Mouse (Mus musculus) intestine, embryonic 14.5 days (tissue): ENCODE results near the gene Kcnb1. TPM values are rescaled to one million over a fixed set of nuclear protein-coding genes. Genes with fewer than 3 reads are reported as not detected.

Experiments
- ATAC-seq: fragments of 200-750 bp; cut with Nextera tagmentation; replicated peaks from 2 replicates; pipeline ENCODE4 v1.8.0; 2017; ENCODE audit warnings: low read depth, moderate number of reproducible peaks, moderate TSS enrichment, moderate library complexity; ENCODE audit not compliant: low FRiP score, low TSS enrichment
- DNase-seq: peaks from one replicate; pipeline ENCODE4 v3.0.0-alpha.2; 2018; ENCODE audit warnings: low spot score
- H3K27ac ChIP-seq: fragments of 300-500 bp; sonication (generic); 2 replicates; pipeline ENCODE4 v1.5.1; 2014; ENCODE audit warnings: low read depth, mild to moderate bottlenecking, control low read depth
- H3K27me3 ChIP-seq: fragments of 300-500 bp; sonication (generic); replicated peaks from 2 replicates; pipeline ENCODE4 v1.6.1; 2014; ENCODE audit warnings: low read length, control low read depth; ENCODE audit not compliant: control insufficient read depth, insufficient read depth
- H3K36me3 ChIP-seq: fragments of 300-500 bp; sonication (generic); 2 replicates; pipeline ENCODE4 v1.6.1; 2014; ENCODE audit warnings: low read length, control low read depth; ENCODE audit not compliant: control insufficient read depth, insufficient read depth
- H3K4me1 ChIP-seq: fragments of 300-500 bp; sonication (generic); replicated peaks from 2 replicates; pipeline ENCODE4 v1.6.1; 2014; ENCODE audit warnings: low read length, control low read depth, mixed read lengths; ENCODE audit not compliant: control insufficient read depth, insufficient read depth
- H3K4me2 ChIP-seq: fragments of 300-500 bp; sonication (generic); 2 replicates; pipeline ENCODE4 v1.6.1; 2014; ENCODE audit warnings: low read length
- H3K4me3 ChIP-seq: fragments of 300-500 bp; sonication (generic); 2 replicates; pipeline ENCODE4 v1.5.1; 2014; ENCODE audit warnings: low read depth, low read length, control low read depth, mixed read lengths
- H3K9ac ChIP-seq: fragments of 300-500 bp; sonication (generic); 2 replicates; pipeline ENCODE4 v1.6.1; 2014; ENCODE audit warnings: mild to moderate bottlenecking, low read length
- H3K9me3 ChIP-seq: fragments of 300-500 bp; sonication (generic); 2 replicates; pipeline ENCODE4 v1.6.1; 2016; ENCODE audit warnings: low read length, control low read depth; ENCODE audit not compliant: control insufficient read depth
- WGBS: fragments of 180-500 bp; shearing (Covaris S2); extraction: QIAGEN DNeasy Blood & Tissue Kit; methylation state at CpG from one replicate; pipeline ENCODE4 v1.1.7; 2014; 5-methylcytosine and 5-hydroxymethylcytosine counted together
- polyA plus RNA-seq: library from polyadenylated mRNA; unstranded; fragments of >200 nt; fragmentation: Nextera tagmentation; extraction: Ambion mirVana; gene quantifications from 2 replicates; pipeline ENCODE4 v1.2.1, GENCODE M21; 2014

Kcnb1 gene
- polyA plus RNA-seq, 1 experiment from 2014 or later: 1.9 TPM

- no peak overlapping the region for H3K27ac ChIP-seq
- H3K4me2 ChIP-seq: peak overlapping the region; percentile 18
- peak overlapping the region; percentile 2; the same call in 1 of the 2 replicates for H3K4me3 ChIP-seq
- ATAC-seq (no peak), DNase-seq (no peak)
- no peak overlapping the region for H3K9ac ChIP-seq
- no peaks in the 10 kb centered on the region for H3K27me3 ChIP-seq
- H3K4me1 ChIP-seq: peaks cover 13% of the 10 kb centered on the region
- H3K9me3 ChIP-seq: no peaks in the 10 kb centered on the region
- H3K36me3 ChIP-seq: no peaks in the 10 kb centered on the region
- 15% methylated on average over 15 of the region's 15 CpGs for WGBS
Measured at GRCm38 (mm10) chr2:167230554-167230953, 40.6 kb upstream of the Kcnb1 start.

GRCm38 (mm10) chr2:167224937-167225336 is 35.0 kb upstream of the Kcnb1 start:
- Histone ChIP-seq H3K4me2 (no peak overlapping the region), H3K9ac (no peak overlapping the region), H3K4me3 (no peak overlapping the region), H3K36me3 (0 out of 2 replicates have a peak, but pooled peaks cover 3% of the 10 kb centered on the region), H3K27ac (no peak overlapping the region), H3K4me1 (no peaks in the 10 kb centered on the region), H3K27me3 (no peaks in the 10 kb centered on the region), H3K9me3 (no peaks in the 10 kb centered on the region)
- ATAC-seq (no peak), DNase-seq (no peak)
- 76% methylated on average over 7 of the region's 7 CpGs for WGBS

GRCm38 (mm10) chr2:167224194-167224593 is 34.2 kb upstream of the Kcnb1 start:
- no peak for ATAC-seq
- H3K9ac ChIP-seq: no peak overlapping the region
- no peak overlapping the region for H3K4me3 ChIP-seq
- no peaks in the 10 kb centered on the region for H3K27me3 ChIP-seq
- no peak for DNase-seq
- no peak overlapping the region for H3K4me2 ChIP-seq
- H3K36me3 ChIP-seq: 0 out of 2 replicates have a peak, but pooled peaks cover 3% of the 10 kb centered on the region
- H3K27ac ChIP-seq: no peak overlapping the region
- 93% methylated on average over 6 of the region's 6 CpGs for WGBS
- H3K9me3 ChIP-seq: no peaks in the 10 kb centered on the region
- no peaks in the 10 kb centered on the region for H3K4me1 ChIP-seq

- H3K27ac ChIP-seq: no peak overlapping the region
- no peak overlapping the region for H3K4me3 ChIP-seq
- 0 out of 2 replicates have a peak, but pooled peaks cover 7% of the 10 kb centered on the region for H3K36me3 ChIP-seq
- H3K9ac ChIP-seq: no peak overlapping the region
- H3K4me1 ChIP-seq: no peaks in the 10 kb centered on the region
- no peak for ATAC-seq
- no peaks in the 10 kb centered on the region for H3K27me3 ChIP-seq
- DNase-seq: peak; percentile 87
- no peaks in the 10 kb centered on the region for H3K9me3 ChIP-seq
- WGBS: 26% methylated on average over 7 of the region's 7 CpGs
- no peak overlapping the region for H3K4me2 ChIP-seq
Measured at GRCm38 (mm10) chr2:167222152-167222551, 32.2 kb upstream of the Kcnb1 start.

- no peak for ATAC-seq
- Histone ChIP-seq H3K9ac (no peak overlapping the region), H3K27ac (no peak overlapping the region), H3K4me3 (no peak overlapping the region), H3K4me1 (no peaks in the 10 kb centered on the region), H3K9me3 (no peaks in the 10 kb centered on the region), H3K27me3 (no peaks in the 10 kb centered on the region), H3K4me2 (no peak overlapping the region), H3K36me3 (0 out of 2 replicates have a peak, but pooled peaks cover 7% of the 10 kb centered on the region)
- DNase-seq: no peak
- 82% methylated on average over 13 of the region's 13 CpGs for WGBS
Measured at GRCm38 (mm10) chr2:167221159-167221845, 31.3 kb upstream of the Kcnb1 start.

- H3K36me3 ChIP-seq: 0 out of 2 replicates have a peak, but pooled peaks cover 7% of the 10 kb centered on the region
- H3K27ac ChIP-seq: no peak overlapping the region
- H3K4me3 ChIP-seq: no peak overlapping the region
- no peak for ATAC-seq
- no peaks in the 10 kb centered on the region for H3K4me1 ChIP-seq
- no peak overlapping the region for H3K9ac ChIP-seq
- H3K4me2 ChIP-seq: no peak overlapping the region
- no peak for DNase-seq
- H3K9me3 ChIP-seq: no peaks in the 10 kb centered on the region
- 81% methylated on average over 5 of the region's 5 CpGs for WGBS
- H3K27me3 ChIP-seq: no peaks in the 10 kb centered on the region
Measured at GRCm38 (mm10) chr2:167220736-167221135, 30.8 kb upstream of the Kcnb1 start.

- Histone ChIP-seq H3K27me3 (no peaks in the 10 kb centered on the region), H3K4me1 (no peaks in the 10 kb centered on the region), H3K36me3 (0 out of 2 replicates have a peak, but pooled peaks cover 10% of the 10 kb centered on the region), H3K9ac (no peak overlapping the region), H3K4me2 (no peak overlapping the region), H3K4me3 (no peak overlapping the region), H3K27ac (no peak overlapping the region), H3K9me3 (no peaks in the 10 kb centered on the region)
- WGBS: 47% methylated on average over 8 of the region's 8 CpGs
- ATAC-seq (peak; percentile 77; the same call in 1 of the 2 replicates), DNase-seq (peak; percentile 92)
Measured at GRCm38 (mm10) chr2:167219154-167219775, 29.3 kb upstream of the Kcnb1 start.

- DNase-seq (no peak), ATAC-seq (no peak)
- Histone ChIP-seq H3K4me3 (no peak overlapping the region), H3K4me1 (no peaks in the 10 kb centered on the region), H3K4me2 (no peak overlapping the region), H3K9me3 (no peaks in the 10 kb centered on the region), H3K27me3 (no peaks in the 10 kb centered on the region), H3K36me3 (0 out of 2 replicates have a peak, but pooled peaks cover 7% of the 10 kb centered on the region), H3K9ac (no peak overlapping the region), H3K27ac (no peak overlapping the region)
- 95% methylated on average over 12 of the region's 12 CpGs for WGBS
Measured at GRCm38 (mm10) chr2:167213666-167214065, 23.7 kb upstream of the Kcnb1 start.
